Mouse (Mus musculus) left cerebral cortex, adult 8-10 months (tissue): ENCODE data around the gene Aco2. TPM values are rescaled to one million over a fixed set of nuclear protein-coding genes. Genes with fewer than 3 reads are reported as not detected.

Source experiments
- DNase-seq, 2 experiments: peaks; one replicate each; pipeline ENCODE4 v3.0.0; 2022; ENCODE audit warnings: low spot score in 2 of 2
- total RNA-seq, 4 experiments: library from RNA; stranded (reverse); gene quantifications; 2 replicates each; pipeline ENCODE4 v1.2.4; 2022

Aco2 gene
- total RNA-seq, 4 experiments from 2014 or later = 453 to 537 (median 485) TPM

DNA sequence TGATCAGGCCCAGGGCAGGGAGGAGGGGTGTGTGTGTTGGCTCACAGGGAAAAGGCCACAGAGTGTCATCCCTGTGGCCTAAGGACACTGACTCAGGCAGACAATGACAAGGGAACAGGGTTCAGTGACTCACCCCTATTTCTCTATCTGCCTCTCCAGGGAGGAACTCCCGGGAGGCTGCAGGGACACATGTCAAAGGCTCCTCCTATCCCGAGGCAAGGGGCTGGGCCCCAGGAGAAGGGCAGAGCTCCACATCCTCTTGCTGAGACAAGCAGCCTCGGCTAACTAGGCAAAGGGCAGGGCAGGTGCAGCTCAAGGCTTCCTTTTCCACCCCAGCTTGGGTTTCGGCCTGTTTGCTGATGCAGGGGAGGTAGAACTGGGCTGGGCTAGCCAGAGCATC is 26.4 kb upstream of the Aco2 start:
- no peak for DNase-seq

- no peak for DNase-seq
Measured at GRCm38 (mm10) chr15:81846755-81847154, 25.4 kb upstream of the Aco2 start.

GRCm38 (mm10) chr15:81847161-81847560 is 24.9 kb upstream of the Aco2 start:
- DNase-seq = no peak

GRCm38 (mm10) chr15:81847861-81848260 is 24.2 kb upstream of the Aco2 start:
- DNase-seq = no peak

DNA sequence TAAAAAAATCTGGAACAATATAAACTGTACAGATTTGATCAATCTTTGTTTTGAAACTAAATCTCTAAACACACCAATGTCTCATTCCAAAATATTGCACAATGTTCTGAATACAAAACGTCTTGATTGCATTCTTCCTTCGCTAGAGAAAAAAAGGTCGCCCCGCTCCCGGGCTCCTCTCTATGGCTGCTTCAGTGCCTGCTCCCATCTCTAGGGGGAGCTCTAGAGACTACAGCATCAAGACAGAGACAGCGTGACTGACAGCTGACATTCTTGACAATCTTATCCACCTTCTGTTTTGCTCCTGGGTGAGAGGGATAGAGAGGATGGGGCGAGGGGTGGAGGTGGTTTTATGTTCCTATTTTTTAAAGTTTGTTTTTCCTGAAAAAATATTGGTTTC is 23.8 kb upstream of the Aco2 start:
- DNase-seq = no peak

DNA sequence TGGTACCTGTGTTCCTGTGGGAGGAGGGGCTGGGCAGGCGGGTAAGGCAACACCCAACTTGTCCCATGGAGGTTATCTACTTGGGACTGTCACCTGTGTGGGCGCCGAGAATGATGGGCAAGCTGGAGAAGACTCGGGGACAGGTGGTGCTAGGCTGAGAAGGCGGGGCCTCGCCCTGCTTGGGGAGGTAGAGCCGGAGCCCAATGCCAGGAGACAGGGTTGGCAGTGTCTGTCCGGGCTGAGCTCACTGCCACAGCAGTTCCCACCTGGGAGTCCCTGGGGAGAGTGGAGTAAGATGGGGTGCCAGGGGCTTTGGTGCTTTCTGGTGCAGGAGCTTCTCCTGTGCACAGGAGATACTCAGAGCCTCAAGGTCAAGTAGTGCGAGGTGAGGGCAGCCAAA is 23.0 kb upstream of the Aco2 start:
- DNase-seq = no peak

DNA sequence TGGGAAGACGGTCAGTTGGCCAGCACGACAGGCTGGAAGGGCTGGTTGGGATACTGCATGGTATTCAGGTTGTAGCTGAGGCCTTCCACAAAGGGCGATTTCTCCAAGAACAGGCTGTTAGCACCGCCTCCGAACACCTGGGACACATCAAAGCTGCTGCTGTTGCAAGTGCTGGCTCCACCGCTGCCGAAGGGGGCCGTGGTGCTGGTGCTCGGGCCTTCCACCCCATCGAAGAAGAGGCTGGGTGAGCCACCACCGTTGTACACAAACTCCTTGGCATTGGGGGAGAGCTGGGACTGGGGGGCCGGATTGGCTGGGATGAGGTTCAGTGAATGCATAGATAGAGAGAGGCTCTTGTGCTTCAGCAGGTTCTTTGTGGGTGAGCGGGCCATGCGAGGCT is 21.4 kb upstream of the Aco2 start:
- DNase-seq = no peak

DNA sequence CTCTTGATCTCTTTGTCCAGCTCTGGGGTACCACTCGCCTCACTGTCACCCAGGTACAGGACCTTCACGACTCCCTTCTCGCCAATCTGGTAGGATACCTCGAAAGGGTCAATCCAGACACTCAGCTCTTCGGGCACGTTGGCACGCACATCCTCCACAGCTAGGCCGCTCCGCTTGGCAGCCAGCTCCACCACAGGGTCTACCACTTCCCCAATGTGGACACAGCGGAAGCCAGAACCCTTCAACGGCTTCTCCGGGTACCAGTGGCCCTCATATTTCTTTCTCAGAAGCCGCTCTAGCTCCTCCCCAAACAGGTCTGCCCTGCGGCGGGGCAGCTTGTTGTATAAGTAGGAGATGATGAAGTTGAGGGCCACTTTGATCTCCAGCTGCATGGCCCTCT is 20.7 kb upstream of the Aco2 start:
- DNase-seq = no peak

- no peak for DNase-seq
Measured at GRCm38 (mm10) chr15:81852411-81853000, 19.6 kb upstream of the Aco2 start.

GRCm38 (mm10) chr15:81853081-81853480 is 19.0 kb upstream of the Aco2 start:
- no peak for DNase-seq

- DNase-seq = peak in 1 of 2 experiments; percentile 90
Measured at GRCm38 (mm10) chr15:81856030-81856790, 15.9 kb upstream of the Aco2 start.

DNA sequence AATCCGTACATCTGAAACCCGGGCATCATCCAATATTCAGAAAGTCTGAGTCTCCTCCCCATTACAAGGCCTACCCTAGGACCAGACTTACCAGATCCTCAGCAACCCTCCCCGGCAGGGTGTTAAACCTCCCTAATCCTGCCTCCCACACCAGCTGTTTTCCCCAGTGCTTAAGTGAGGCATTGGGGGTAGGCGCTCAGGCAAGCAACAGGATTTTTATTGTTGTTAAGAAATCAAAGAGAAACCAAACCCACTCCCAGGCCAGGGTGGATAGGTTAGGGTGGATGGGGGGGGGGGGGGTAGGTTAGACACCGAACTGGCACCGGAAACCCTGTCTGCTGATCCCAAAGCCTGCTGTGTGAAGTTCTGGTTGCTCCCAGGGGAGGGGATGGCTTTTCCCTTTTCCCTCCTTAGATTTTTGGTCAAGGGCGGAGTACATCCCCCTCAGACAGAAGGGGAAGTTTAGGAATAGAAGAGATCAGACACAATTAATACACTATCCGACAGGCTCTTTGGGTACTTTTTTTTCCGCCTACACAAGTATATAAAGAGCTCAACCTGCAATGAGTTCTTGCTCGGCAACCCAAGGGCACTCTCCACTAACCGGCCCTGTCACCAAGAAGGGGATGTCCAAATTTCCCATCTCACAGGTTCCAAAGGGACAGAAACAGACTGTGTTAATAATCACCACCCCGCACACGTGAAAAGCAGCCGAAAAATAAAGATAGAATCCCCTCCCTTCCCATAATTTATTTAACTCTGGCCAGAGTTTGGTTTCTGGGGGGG is 15.0 kb upstream of the Aco2 start:
- DNase-seq = peak in 1 of 2 experiments; percentile 40

DNA sequence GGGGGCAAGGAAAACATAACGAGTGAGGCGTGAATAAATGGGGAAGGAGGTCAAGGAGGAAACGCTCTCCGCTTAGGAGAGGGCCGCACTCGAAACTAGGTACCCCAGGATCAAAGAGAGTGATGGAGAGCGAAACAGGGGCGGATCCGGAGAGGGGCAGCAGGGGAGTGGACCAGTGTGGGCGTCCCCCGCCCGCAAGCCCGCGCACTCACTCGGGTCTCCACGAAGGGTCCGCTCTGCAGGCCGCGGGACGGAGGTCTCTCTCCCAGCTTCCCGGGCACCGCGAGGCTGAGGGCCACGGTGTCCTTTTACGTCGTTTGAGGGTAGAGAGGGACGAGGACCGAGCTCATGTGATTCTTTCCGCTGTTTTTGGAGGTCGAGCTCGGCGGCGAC is 14.4 kb upstream of the Aco2 start:
- DNase-seq = no peak

GRCm38 (mm10) chr15:81858138-81858516 is 14.0 kb upstream of the Aco2 start:
- DNase-seq = peak; percentile 82 to 98

- peak in 1 of 2 experiments; percentile 75 for DNase-seq
Measured at GRCm38 (mm10) chr15:81858517-81859329, 13.4 kb upstream of the Aco2 start, which contains the start of gene Tob2. Gene Tob2, minus strand, starts transcription at chr15:81858796.

DNA sequence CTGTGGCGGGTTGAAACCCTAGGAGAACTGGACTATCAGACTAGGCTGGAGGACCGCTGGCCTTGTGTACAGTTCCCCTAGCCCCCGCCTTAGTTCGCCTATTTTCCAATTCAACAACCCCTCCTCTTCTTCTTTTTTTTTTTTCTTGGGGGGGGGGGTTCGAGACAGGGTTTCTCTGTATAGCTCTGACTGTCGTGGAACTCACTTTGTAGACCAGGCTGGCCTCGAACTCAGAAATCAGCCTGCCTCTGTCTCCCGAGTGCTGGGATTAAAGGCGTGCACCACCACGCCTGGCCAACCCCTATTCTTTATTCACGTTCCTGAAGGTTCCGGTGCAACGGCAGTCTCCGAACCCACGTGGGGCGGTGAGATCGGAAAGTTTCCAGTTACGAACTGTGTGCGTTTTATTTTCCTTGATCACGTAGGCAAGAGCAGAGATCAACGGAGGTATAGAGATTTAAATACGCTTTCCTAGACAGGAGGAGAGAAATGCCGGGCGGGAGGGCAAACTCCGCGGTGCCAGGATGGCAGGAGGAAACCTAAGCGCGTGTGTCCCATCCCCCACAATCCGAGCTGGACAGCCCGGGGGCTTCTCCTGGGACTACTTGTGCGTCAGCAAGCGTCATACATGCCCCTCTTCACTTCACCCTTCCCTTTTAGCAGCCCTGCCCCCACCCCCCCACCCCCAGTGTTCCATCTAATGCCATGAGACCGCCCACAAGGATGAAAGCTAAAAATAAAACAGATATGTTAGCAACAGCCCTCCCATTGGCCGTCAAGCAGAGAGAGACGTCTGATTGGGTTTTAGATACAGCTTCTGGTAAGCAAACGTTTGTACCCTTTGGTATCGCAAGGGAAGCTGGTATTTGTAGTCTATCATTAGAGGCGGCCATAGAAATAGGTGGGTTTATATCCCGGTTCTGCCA is 12.5 kb upstream of the Aco2 start:
- DNase-seq = peak; percentile 77 to 95

- DNase-seq = no peak
Measured at GRCm38 (mm10) chr15:81860471-81861135, 11.5 kb upstream of the Aco2 start.

GRCm38 (mm10) chr15:81864238-81864637 is 7.9 kb upstream of the Aco2 start:
- no peak for DNase-seq

GRCm38 (mm10) chr15:81869985-81870384 is 2.1 kb upstream of the Aco2 start:
- DNase-seq = no peak
